Mouse (Mus musculus): ENCODE results near the gene Ttc30a2. TPM values are rescaled to one million over a fixed set of nuclear protein-coding genes. Genes with fewer than 3 reads are reported as not detected.
A peak's percentile ranks its signal among the peaks of the same experiment; 100 is the strongest.

The Ttc30a2 gene
- total and polyA plus RNA-seq, 2 experiments, result 0.09 to 0.18 TPM

DNA sequence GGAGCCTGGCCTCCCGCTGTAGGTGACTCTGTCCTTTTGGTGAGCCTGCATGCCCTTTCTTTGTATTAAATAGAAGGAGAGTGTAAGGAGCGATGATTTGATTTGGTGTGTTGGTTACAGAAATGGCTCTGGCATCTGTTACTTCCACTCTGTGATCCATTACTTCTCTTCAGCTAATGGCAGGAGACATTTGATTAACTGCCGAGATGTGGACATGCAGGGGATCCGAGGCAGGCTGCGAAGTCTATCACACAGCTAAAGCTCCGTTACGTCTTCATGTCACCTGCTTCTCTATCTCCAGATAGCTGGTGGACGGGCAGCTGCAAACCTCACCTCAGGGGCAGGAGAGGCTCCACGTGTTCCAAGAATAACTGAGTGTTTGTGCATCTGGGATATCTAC is 3.8 kb downstream of the Ttc30a2 start:
- no peak overlapping the region for H3K9ac ChIP-seq (ENCODE audit: low read depth, low read length)
- no peaks in the 10 kb centered on the region for H3K79me2 ChIP-seq (ENCODE audit: control insufficient read depth, insufficient read depth, low read length)
- H3K4me1 ChIP-seq (ENCODE audit: control insufficient read depth, insufficient read depth, low read length), result no peaks in the 10 kb centered on the region
- no peaks in the 10 kb centered on the region for H3K27me3 ChIP-seq (ENCODE audit: control insufficient read depth, insufficient read depth, low read length)
- TF ChIP-seq POLR2A (IDR thresholded peaks at IDR 0.05; ENCODE audit: extremely low read depth, insufficient read depth, low read length) (no peak), CTCF (IDR thresholded peaks at IDR 0.05; ENCODE audit: low read depth, low read length) (no peak)
- 73% methylated on average over 9 of the region's 9 CpGs for WGBS
- no peak overlapping the region for H3K27ac ChIP-seq (replicated peaks; ENCODE audit: insufficient read depth, low read depth, low read length)
- DNase-seq (ENCODE audit: extremely low read depth, low read depth, low spot score), result no peak
- no peak overlapping the region for H3K4me3 ChIP-seq (ENCODE audit: insufficient read depth, low read depth, low read length)
- H3K36me3 ChIP-seq (ENCODE audit: control insufficient read depth, insufficient read depth, low read length), result no peaks in the 10 kb centered on the region

- TF ChIP-seq CTCF (IDR thresholded peaks at IDR 0.05; ENCODE audit: low read depth, low read length) (0 out of 2 replicates have a peak, but pooled peaks have one; percentile 20), POLR2A (IDR thresholded peaks at IDR 0.05; ENCODE audit: extremely low read depth, insufficient read depth, low read length) (no peak)
- Histone ChIP-seq H3K4me3 (ENCODE audit: insufficient read depth, low read depth, low read length) (no peak overlapping the region), H3K9ac (ENCODE audit: low read depth, low read length) (no peak overlapping the region), H3K4me1 (ENCODE audit: control insufficient read depth, insufficient read depth, low read length) (no peaks in the 10 kb centered on the region; the same call in 1 of the 2 replicates), H3K27me3 (ENCODE audit: control insufficient read depth, insufficient read depth, low read length) (no peaks in the 10 kb centered on the region), H3K36me3 (ENCODE audit: control insufficient read depth, insufficient read depth, low read length) (no peaks in the 10 kb centered on the region), H3K27ac (replicated peaks; ENCODE audit: insufficient read depth, low read depth, low read length) (no peak overlapping the region), H3K79me2 (ENCODE audit: control insufficient read depth, insufficient read depth, low read length) (no peaks in the 10 kb centered on the region)
- 23% methylated on average over 5 of the region's 5 CpGs for WGBS
- DNase-seq (ENCODE audit: extremely low read depth, low read depth, low spot score), result peak; percentile 60
These were observed 13.0 kb downstream of the Ttc30a2 start for GRCm38 (mm10) chr2:75964972-75965371.

GRCm38 (mm10) chr2:75964512-75964911 is 13.5 kb downstream of the Ttc30a2 start:
- 10% methylated on average over 14 of the region's 14 CpGs for WGBS
- Histone ChIP-seq H3K4me1 (ENCODE audit: control insufficient read depth, insufficient read depth, low read length) (no peaks in the 10 kb centered on the region; the same call in 1 of the 2 replicates), H3K79me2 (ENCODE audit: control insufficient read depth, insufficient read depth, low read length) (no peaks in the 10 kb centered on the region), H3K27ac (replicated peaks; ENCODE audit: insufficient read depth, low read depth, low read length) (no peak overlapping the region), H3K4me3 (ENCODE audit: insufficient read depth, low read depth, low read length) (no peak overlapping the region), H3K36me3 (ENCODE audit: control insufficient read depth, insufficient read depth, low read length) (no peaks in the 10 kb centered on the region), H3K9ac (ENCODE audit: low read depth, low read length) (no peak overlapping the region), H3K27me3 (ENCODE audit: control insufficient read depth, insufficient read depth, low read length) (no peaks in the 10 kb centered on the region)
- TF ChIP-seq POLR2A (IDR thresholded peaks at IDR 0.05; ENCODE audit: extremely low read depth, insufficient read depth, low read length) (no peak), CTCF (IDR thresholded peaks at IDR 0.05; ENCODE audit: low read depth, low read length) (peak; percentile 74)
- peak; percentile 35 for DNase-seq (ENCODE audit: extremely low read depth, low read depth, low spot score)

DNA sequence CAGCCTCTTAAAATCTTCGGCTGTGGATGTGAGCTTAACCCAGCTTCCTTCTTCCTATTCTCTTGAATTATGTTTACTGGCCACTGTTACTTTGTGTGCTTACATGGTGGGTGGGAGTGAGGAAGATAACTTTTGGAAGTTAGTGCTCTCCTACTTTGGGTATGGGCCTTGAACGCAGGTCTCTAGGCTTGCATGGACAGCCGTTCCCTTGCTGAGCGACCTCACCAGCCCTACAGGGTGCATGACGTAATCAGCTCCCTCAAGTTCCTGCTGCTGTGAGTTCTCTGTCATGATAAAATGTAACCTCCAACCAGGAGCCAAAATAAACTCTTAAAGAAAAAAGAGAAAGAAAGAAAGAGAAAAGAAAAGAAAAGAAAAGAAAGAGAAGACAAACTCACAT is 13.9 kb downstream of the Ttc30a2 start:
- 56% methylated on average over 5 of the region's 5 CpGs for WGBS
- H3K27ac ChIP-seq (replicated peaks; ENCODE audit: insufficient read depth, low read depth, low read length), result no peak overlapping the region
- H3K4me3 ChIP-seq (ENCODE audit: insufficient read depth, low read depth, low read length), result no peak overlapping the region
- H3K4me1 ChIP-seq (ENCODE audit: control insufficient read depth, insufficient read depth, low read length), result no peaks in the 10 kb centered on the region; the same call in 1 of the 2 replicates
- no peaks in the 10 kb centered on the region for H3K27me3 ChIP-seq (ENCODE audit: control insufficient read depth, insufficient read depth, low read length)
- no peaks in the 10 kb centered on the region for H3K79me2 ChIP-seq (ENCODE audit: control insufficient read depth, insufficient read depth, low read length)
- DNase-seq (ENCODE audit: extremely low read depth, low read depth, low spot score), result no peak
- TF ChIP-seq POLR2A (IDR thresholded peaks at IDR 0.05; ENCODE audit: extremely low read depth, insufficient read depth, low read length) (no peak), CTCF (IDR thresholded peaks at IDR 0.05; ENCODE audit: low read depth, low read length) (no peak)
- no peaks in the 10 kb centered on the region for H3K36me3 ChIP-seq (ENCODE audit: control insufficient read depth, insufficient read depth, low read length)
- H3K9ac ChIP-seq (ENCODE audit: low read depth, low read length), result no peak overlapping the region

- WGBS, result 92% methylated on average over 10 of the region's 10 CpGs
- Histone ChIP-seq H3K36me3 (ENCODE audit: control insufficient read depth, insufficient read depth, low read length) (no peaks in the 10 kb centered on the region), H3K9ac (ENCODE audit: low read depth, low read length) (no peak overlapping the region), H3K4me3 (ENCODE audit: insufficient read depth, low read depth, low read length) (no peak overlapping the region), H3K27me3 (ENCODE audit: control insufficient read depth, insufficient read depth, low read length) (no peaks in the 10 kb centered on the region), H3K79me2 (ENCODE audit: control insufficient read depth, insufficient read depth, low read length) (no peaks in the 10 kb centered on the region), H3K27ac (replicated peaks; ENCODE audit: insufficient read depth, low read depth, low read length) (no peak overlapping the region), H3K4me1 (ENCODE audit: control insufficient read depth, insufficient read depth, low read length) (no peaks in the 10 kb centered on the region; the same call in 1 of the 2 replicates)
- no peak for DNase-seq (ENCODE audit: extremely low read depth, low read depth, low spot score)
- no peak for TF ChIP-seq CTCF (IDR thresholded peaks at IDR 0.05; ENCODE audit: low read depth, low read length)
- TF ChIP-seq POLR2A (IDR thresholded peaks at IDR 0.05; ENCODE audit: extremely low read depth, insufficient read depth, low read length), result no peak
These were observed 14.6 kb downstream of the Ttc30a2 start for GRCm38 (mm10) chr2:75963211-75963840.

All from liver, adult 2 months (tissue).